Mouse (Mus musculus) spleen, postnatal 4 days (tissue): ENCODE measurements around the gene Bcl3.
A peak's percentile ranks its signal among the peaks of the same experiment; 100 is the strongest.

ENCODE experiments used
- DNase-seq, 2 experiments: peaks; one replicate each; pipeline ENCODE4 v3.0.0; 2022; ENCODE audit warnings: low spot score in 2 of 2

Gene Bcl3

GRCm38 (mm10) chr7:19822604-19823058 lies at the start of gene Bcl3:
Gene Bcl3 (minus strand): TSS chr7:19822770.
- peak; percentile 71 to 82 for DNase-seq

GRCm38 (mm10) chr7:19871943-19872601 lies 49.5 kb upstream of the Bcl3 start:
- peak; percentile 55 to 78 for DNase-seq

GRCm38 (mm10) chr7:19871137-19871621 lies 48.6 kb upstream of the Bcl3 start:
- peak; percentile 42 to 73 for DNase-seq

- DNase-seq = no peak
These were observed 45.3 kb upstream of the Bcl3 start for GRCm38 (mm10) chr7:19867751-19868399.

GRCm38 (mm10) chr7:19866490-19866889 lies 43.9 kb upstream of the Bcl3 start:
- no peak for DNase-seq

GRCm38 (mm10) chr7:19865246-19866036 lies 42.9 kb upstream of the Bcl3 start:
- DNase-seq = no peak

- no peak for DNase-seq
These were observed 41.7 kb upstream of the Bcl3 start for GRCm38 (mm10) chr7:19864241-19864640.

- no peak for DNase-seq
These were observed 38.6 kb upstream of the Bcl3 start, which contains the start of gene Ceacam16 for GRCm38 (mm10) chr7:19861199-19861598. Gene Ceacam16 (minus strand): TSS chr7:19861299.

GRCm38 (mm10) chr7:19859740-19860139 lies 37.2 kb upstream of the Bcl3 start:
- DNase-seq = no peak

GRCm38 (mm10) chr7:19856283-19856682 lies 33.7 kb upstream of the Bcl3 start:
- no peak for DNase-seq

- DNase-seq = no peak
These were observed 33.1 kb upstream of the Bcl3 start for GRCm38 (mm10) chr7:19855663-19856062.

GRCm38 (mm10) chr7:19853526-19853925 lies 31.0 kb upstream of the Bcl3 start:
- DNase-seq = no peak

GRCm38 (mm10) chr7:19851858-19852570 lies 29.4 kb upstream of the Bcl3 start, which contains the start of gene Gm19345:
Gene Gm19345 (plus strand): TSS chr7:19852003.
- no peak for DNase-seq

- DNase-seq = no peak
These were observed 22.1 kb upstream of the Bcl3 start for GRCm38 (mm10) chr7:19844521-19845171.

- peak; percentile 68 to 88 for DNase-seq
These were observed 21.0 kb upstream of the Bcl3 start for GRCm38 (mm10) chr7:19843561-19843960.

- no peak for DNase-seq
These were observed 20.4 kb upstream of the Bcl3 start for GRCm38 (mm10) chr7:19842885-19843504.

- no peak for DNase-seq
These were observed 19.3 kb upstream of the Bcl3 start for GRCm38 (mm10) chr7:19841686-19842413.

- no peak for DNase-seq
These were observed 18.4 kb upstream of the Bcl3 start for GRCm38 (mm10) chr7:19840936-19841335.

GRCm38 (mm10) chr7:19840371-19840770 lies 17.8 kb upstream of the Bcl3 start:
- no peak for DNase-seq

- DNase-seq = no peak
These were observed 14.3 kb upstream of the Bcl3 start for GRCm38 (mm10) chr7:19836843-19837242.
